Mouse (Mus musculus): ENCODE measurements around the gene Alpi.

GRCm38 (mm10) chr1:87086964-87087363 is 14.4 kb downstream of the Alpi start:
- peak; percentile 34; the same call in 1 of the 2 replicates for TF ChIP-seq CTCF (IDR thresholded peaks at IDR 0.05; ENCODE audit: low read depth)
- TF ChIP-seq EP300 (IDR thresholded peaks at IDR 0.05; ENCODE audit: low read depth), result no peak
